Mouse (Mus musculus) heart, postnatal 0 days (tissue): ENCODE data around the gene Hspb9. TPM values are rescaled to one million over a fixed set of nuclear protein-coding genes. Genes with fewer than 3 reads are reported as not detected.

Experiments
- ATAC-seq: fragments of 200-750 bp; cut with Nextera tagmentation; 2 replicates; pipeline ENCODE4 v1.8.0; 2017; ENCODE audit warnings: low read depth, moderate number of reproducible peaks, moderate library complexity; ENCODE audit not compliant: insufficient read depth
- DNase-seq: peaks from one replicate; pipeline ENCODE4 v3.0.0-alpha.2; 2016; ENCODE audit warnings: low spot score
- H3K27ac ChIP-seq: fragments of 300-500 bp; sonication (generic); 2 replicates; pipeline ENCODE4 v1.5.1; 2014; ENCODE audit warnings: low read depth, mild to moderate bottlenecking
- H3K27me3 ChIP-seq: fragments of 300-500 bp; sonication (generic); 2 replicates; pipeline ENCODE4 v1.6.1; 2014; ENCODE audit warnings: low read length, mixed read lengths; ENCODE audit not compliant: control insufficient read depth, insufficient read depth
- H3K36me3 ChIP-seq: fragments of 300-500 bp; sonication (generic); replicated peaks from 2 replicates; pipeline ENCODE4 v1.6.1; 2014; ENCODE audit warnings: low read length, mixed read lengths; ENCODE audit not compliant: control insufficient read depth, insufficient read depth
- H3K4me1 ChIP-seq: fragments of 300-500 bp; sonication (generic); 2 replicates; pipeline ENCODE4 v1.6.1; 2014; ENCODE audit warnings: antibody characterized with exemption; ENCODE audit not compliant: control insufficient read depth, insufficient read depth
- H3K4me2 ChIP-seq: fragments of 300-500 bp; sonication (generic); 2 replicates; pipeline ENCODE4 v1.6.1; 2014; ENCODE audit warnings: low read depth, mild to moderate bottlenecking, low read length, moderate library complexity
- H3K4me3 ChIP-seq: fragments of 300-500 bp; sonication (generic); 2 replicates; pipeline ENCODE4 v1.5.1; 2014; ENCODE audit warnings: low read depth, low read length
- H3K9ac ChIP-seq: fragments of 300-500 bp; sonication (generic); replicated peaks from 2 replicates; pipeline ENCODE4 v1.6.1; 2014; ENCODE audit warnings: low read depth, low read length, mixed read lengths
- H3K9me3 ChIP-seq: fragments of 300-500 bp; sonication (generic); replicated peaks from 2 replicates; pipeline ENCODE4 v1.6.1; 2016; ENCODE audit warnings: low read length; ENCODE audit not compliant: control insufficient read depth
- CTCF ChIP-seq: IDR thresholded peaks from 2 replicates; pipeline ENCODE4 v1.5.1; 2016; ENCODE audit warnings: antibody characterized with exemption, control low read depth, low read depth
- EP300 ChIP-seq: IDR thresholded peaks from 2 replicates; pipeline ENCODE4 v1.6.1; 2016; ENCODE audit warnings: antibody characterized with exemption, low read depth
- WGBS: fragments of 180-500 bp; shearing (Covaris S2); extraction: QIAGEN DNeasy Blood & Tissue Kit; methylation state at CpG from one replicate; pipeline ENCODE4 v1.1.7; 2014; 5-methylcytosine and 5-hydroxymethylcytosine counted together
- polyA plus RNA-seq: library from polyadenylated mRNA; unstranded; fragments of >200 nt; fragmentation: Nextera tagmentation; extraction: Ambion mirVana; gene quantifications from 2 replicates; pipeline ENCODE4 v1.2.1, GENCODE M21; 2015
- total RNA-seq: library from RNA; depleted of rRNA; stranded (reverse); fragments of >200 nt; gene quantifications from 2 replicates; pipeline ENCODE4 v1.2.3, GENCODE M21; 2014; ENCODE audit warnings: low replicate concordance; rRNA removed

The Hspb9 gene
- not detected in 2 replicates for total RNA-seq
- 0.22 TPM in 1 of 2 replicates, not detected in the other for polyA plus RNA-seq

DNA sequence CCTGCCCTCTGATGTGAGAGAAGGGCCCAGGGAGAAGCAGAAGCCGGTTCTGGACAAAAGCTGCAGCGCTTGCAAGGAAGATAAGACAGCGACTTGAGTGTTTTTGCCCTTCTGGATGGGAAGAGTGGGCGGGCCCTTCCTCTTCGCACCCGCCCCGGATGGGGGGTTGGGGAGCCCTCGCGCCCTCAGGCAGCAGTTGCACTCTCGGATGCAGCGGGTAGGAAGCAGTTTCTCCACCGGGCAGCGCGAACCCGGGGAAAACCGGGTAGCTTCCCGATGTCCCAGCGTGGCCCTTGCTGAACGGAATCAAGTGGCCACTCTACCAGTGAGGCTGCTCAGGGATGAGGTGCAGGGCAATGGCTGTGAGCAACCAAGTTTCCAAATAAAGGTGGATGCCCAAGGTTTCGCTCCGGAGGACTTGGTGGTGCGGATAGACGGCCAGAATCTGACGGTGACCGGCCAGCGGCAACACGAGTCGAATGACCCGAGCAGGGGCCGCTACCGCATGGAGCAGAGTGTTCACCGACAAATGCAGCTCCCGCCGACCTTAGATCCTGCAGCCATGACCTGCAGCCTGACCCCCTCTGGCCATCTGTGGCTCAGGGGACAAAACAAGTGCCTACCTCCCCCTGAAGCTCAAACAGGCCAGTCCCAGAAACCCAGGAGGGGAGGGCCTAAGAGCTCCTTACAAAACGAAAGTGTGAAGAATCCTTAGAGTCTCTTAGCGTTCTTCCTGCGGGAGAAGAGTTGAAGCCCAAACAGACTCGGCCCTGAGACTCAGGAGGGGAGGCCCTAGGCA, at the start of gene Hspb9:
Gene Hspb9 (plus strand): TSS at position 116 of the 799 bp plus-strand sequence.
- WGBS: 9% methylated on average over 38 of the region's 38 CpGs
- H3K36me3 ChIP-seq: peaks cover 46% of the 10 kb centered on the region
- ATAC-seq (no peak; the same call in 1 of the 2 replicates), DNase-seq (no peak)
- peak within 1 kb of the TSS; percentile 36 for H3K4me3 ChIP-seq
- TF ChIP-seq CTCF (no peak), EP300 (no peak)
- H3K27ac ChIP-seq: peak within 1 kb of the TSS; percentile 46
- no peaks in the 10 kb centered on the region for H3K9me3 ChIP-seq
- H3K4me1 ChIP-seq: peaks cover 17% of the 10 kb centered on the region
- no peaks in the 10 kb centered on the region for H3K27me3 ChIP-seq
- H3K4me2 ChIP-seq: peak within 1 kb of the TSS; percentile 55
- peak within 1 kb of the TSS; percentile 47 for H3K9ac ChIP-seq

DNA sequence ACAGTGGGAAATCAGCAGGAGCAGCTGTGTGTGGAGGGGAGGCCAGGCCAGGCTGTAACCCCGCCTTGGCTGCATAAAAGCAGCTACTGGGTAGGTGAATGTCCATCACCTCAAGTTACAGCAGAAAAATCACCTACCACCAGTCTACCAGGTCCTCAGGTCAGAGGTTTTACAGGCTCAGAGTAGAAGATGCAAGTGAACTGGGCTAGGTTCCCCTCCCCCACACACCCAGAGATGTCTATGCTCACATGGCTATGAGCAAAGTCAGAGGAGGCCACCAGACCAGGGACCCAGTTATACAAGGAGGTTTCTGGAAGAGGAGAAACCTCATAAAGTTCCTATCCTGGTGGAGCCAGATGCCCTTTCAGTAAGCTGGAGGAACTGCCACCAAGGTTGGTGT, 42.6 kb upstream of the Hspb9 start:
- Histone ChIP-seq H3K9ac (no peak overlapping the region), H3K4me3 (no peak overlapping the region), H3K27me3 (no peaks in the 10 kb centered on the region), H3K9me3 (no peaks in the 10 kb centered on the region), H3K4me2 (no peak overlapping the region), H3K4me1 (no peaks in the 10 kb centered on the region), H3K27ac (no peak overlapping the region), H3K36me3 (no peaks in the 10 kb centered on the region)
- 76% methylated on average over 1 of the region's 1 CpGs for WGBS
- no peak for DNase-seq
- no peak for TF ChIP-seq CTCF
- no peak for TF ChIP-seq EP300
- ATAC-seq: no peak

DNA sequence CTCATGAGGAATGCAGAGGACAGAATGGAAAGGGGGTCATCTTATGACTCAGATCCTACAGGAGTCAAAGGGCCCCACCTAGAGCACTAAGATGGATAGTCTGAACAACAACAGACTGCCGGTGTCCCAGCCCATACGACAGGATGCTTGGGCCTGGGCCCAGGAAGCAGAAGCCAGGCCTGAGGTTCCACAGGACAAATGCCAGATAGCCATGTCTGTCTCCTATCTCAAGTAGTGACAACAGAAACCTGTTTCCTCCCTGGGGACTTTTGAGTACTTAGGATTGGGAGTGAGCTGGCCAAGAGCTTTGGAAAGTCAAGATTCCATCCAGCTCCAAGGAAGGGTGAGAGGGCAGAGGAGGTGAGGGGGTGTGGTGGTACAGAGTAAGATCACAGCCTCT, 41.7 kb upstream of the Hspb9 start:
- H3K4me1 ChIP-seq: no peaks in the 10 kb centered on the region
- 17% methylated on average over 2 of the region's 2 CpGs for WGBS
- H3K27ac ChIP-seq: no peak overlapping the region
- peak; percentile 51 for DNase-seq
- TF ChIP-seq CTCF: no peak
- TF ChIP-seq EP300: no peak
- H3K36me3 ChIP-seq: no peaks in the 10 kb centered on the region
- no peak overlapping the region for H3K4me3 ChIP-seq
- H3K9ac ChIP-seq: no peak overlapping the region
- peak; percentile 41; the same call in 1 of the 2 replicates for ATAC-seq
- no peaks in the 10 kb centered on the region for H3K9me3 ChIP-seq
- H3K27me3 ChIP-seq: no peaks in the 10 kb centered on the region
- H3K4me2 ChIP-seq: no peak overlapping the region

DNA sequence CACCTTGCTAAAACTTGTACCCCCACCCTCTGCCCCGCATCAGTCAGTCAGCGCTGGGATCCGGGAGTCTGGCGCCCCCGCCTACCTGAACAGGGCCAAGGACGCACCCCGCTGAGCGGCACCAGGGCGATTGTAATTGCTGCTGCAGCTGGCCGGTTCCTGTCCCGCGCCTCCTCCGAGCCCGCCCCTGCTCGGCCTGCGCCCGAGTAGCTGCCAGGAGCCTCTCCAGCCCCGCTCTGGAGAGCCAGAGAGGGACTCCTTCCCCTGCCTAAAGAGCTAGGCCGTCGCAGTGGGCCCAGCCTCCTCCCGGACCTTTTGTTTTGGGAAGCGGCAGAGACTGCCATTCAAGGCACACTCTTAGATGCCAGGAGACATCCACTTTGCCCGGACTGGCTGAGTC, 40.5 kb upstream of the Hspb9 start:
- no peak for DNase-seq
- 10% methylated on average over 23 of the region's 23 CpGs for WGBS
- no peaks in the 10 kb centered on the region for H3K9me3 ChIP-seq
- no peaks in the 10 kb centered on the region for H3K4me1 ChIP-seq
- H3K9ac ChIP-seq: 0 out of 2 replicates have a peak overlapping the region, but pooled peaks have one; percentile 20
- no peak for TF ChIP-seq EP300
- no peak for TF ChIP-seq CTCF
- H3K36me3 ChIP-seq: no peaks in the 10 kb centered on the region
- no peaks in the 10 kb centered on the region for H3K27me3 ChIP-seq
- H3K4me3 ChIP-seq: peak overlapping the region; percentile 11
- peak overlapping the region; percentile 44 for H3K4me2 ChIP-seq
- ATAC-seq: peak; percentile 51; the same call in 1 of the 2 replicates
- no peak overlapping the region for H3K27ac ChIP-seq

DNA sequence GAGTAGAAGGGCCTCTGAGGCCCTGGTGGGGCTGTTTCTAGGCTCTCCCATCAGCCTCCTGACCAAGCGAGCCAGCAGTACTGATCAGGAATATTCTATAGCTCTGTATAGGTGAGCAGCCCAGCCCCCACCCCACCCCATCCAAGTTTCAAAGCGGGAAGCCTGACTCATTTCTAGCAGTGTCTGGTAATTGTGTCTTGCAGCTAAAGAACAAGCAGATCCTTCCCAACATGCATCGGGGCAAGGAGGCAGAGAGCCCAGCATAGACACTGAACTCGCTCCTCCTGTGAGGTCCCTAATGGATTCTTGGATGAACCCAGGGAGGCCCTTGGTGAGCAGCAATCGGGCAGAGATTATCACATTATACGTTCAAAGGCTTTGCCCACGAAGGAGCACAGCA, 35.8 kb upstream of the Hspb9 start:
- H3K9ac ChIP-seq: no peak overlapping the region
- H3K27me3 ChIP-seq: no peaks in the 10 kb centered on the region
- no peaks in the 10 kb centered on the region for H3K4me1 ChIP-seq
- DNase-seq (no peak), ATAC-seq (no peak)
- no peak overlapping the region for H3K27ac ChIP-seq
- H3K9me3 ChIP-seq: no peaks in the 10 kb centered on the region
- TF ChIP-seq EP300 (no peak), CTCF (no peak)
- H3K4me3 ChIP-seq: no peak overlapping the region
- H3K4me2 ChIP-seq: no peak overlapping the region
- H3K36me3 ChIP-seq: no peaks in the 10 kb centered on the region
- 42% methylated on average over 7 of the region's 7 CpGs for WGBS
